Mouse (Mus musculus): ENCODE results near the gene Defb21. TPM values are rescaled to one million over a fixed set of nuclear protein-coding genes. Genes with fewer than 3 reads are reported as not detected.

Gene Defb21
- polyA plus RNA-seq (2015; fragmentation: Nextera tagmentation; extraction: Ambion mirVana): not detected in 2 replicates

- TF ChIP-seq CTCF (IDR thresholded peaks at IDR 0.05; ENCODE audit: low read depth): peak; percentile 59
- WGBS: 67% methylated on average over 11 of the region's 11 CpGs
- no peaks in the 10 kb centered on the region for H3K36me3 ChIP-seq (ENCODE audit: insufficient read depth, low read length)
- no peaks in the 10 kb centered on the region for H3K4me1 ChIP-seq (replicated peaks; ENCODE audit: insufficient read depth, low read length)
- H3K4me3 ChIP-seq (replicated peaks; ENCODE audit: low read depth, low read length): no peak within 1 kb of the TSS
- H3K27ac ChIP-seq: no peak within 1 kb of the TSS
- DNase-seq (ENCODE audit: low spot score): no peak
- no peaks in the 10 kb centered on the region for H3K27me3 ChIP-seq (ENCODE audit: insufficient read depth, low read length)
- no peak within 1 kb of the TSS for H3K4me2 ChIP-seq (ENCODE audit: low read length)
- ATAC-seq (replicated peaks; ENCODE audit: low FRiP score, low read depth): no peak
- no peak within 1 kb of the TSS for H3K9ac ChIP-seq (ENCODE audit: low read depth, low read length)
- no peaks in the 10 kb centered on the region for H3K9me3 ChIP-seq (replicated peaks; ENCODE audit: low read length)
Observed at GRCm38 (mm10) chr2:152572114-152572794, at the start of gene Defb21. Gene Defb21 (plus strand): TSS chr2:152572744.

GRCm38 (mm10) chr2:152539944-152540710 lies 32.4 kb upstream of the Defb21 start, which contains the start of gene Defb29:
Gene Defb29 (minus strand): TSS chr2:152540098.
- DNase-seq (ENCODE audit: low spot score) (peak; percentile 47), ATAC-seq (replicated peaks; ENCODE audit: low FRiP score, low read depth) (peak; percentile 64)
- 0 out of 2 replicates have a peak, but pooled peaks cover 9% of the 10 kb centered on the region for H3K4me1 ChIP-seq (replicated peaks; ENCODE audit: insufficient read depth, low read length)
- H3K36me3 ChIP-seq (ENCODE audit: insufficient read depth, low read length): no peaks in the 10 kb centered on the region
- H3K9ac ChIP-seq (ENCODE audit: low read depth, low read length): no peak within 1 kb of the TSS
- no peak within 1 kb of the TSS for H3K4me3 ChIP-seq (replicated peaks; ENCODE audit: low read depth, low read length)
- TF ChIP-seq CTCF (IDR thresholded peaks at IDR 0.05; ENCODE audit: low read depth): peak; percentile 65
- H3K27ac ChIP-seq: 0 out of 2 replicates have a peak within 1 kb of the TSS, but pooled peaks have one; percentile 19
- 22% methylated on average over 13 of the region's 13 CpGs for WGBS
- H3K27me3 ChIP-seq (ENCODE audit: insufficient read depth, low read length): no peaks in the 10 kb centered on the region
- no peaks in the 10 kb centered on the region for H3K9me3 ChIP-seq (replicated peaks; ENCODE audit: low read length)
- H3K4me2 ChIP-seq (ENCODE audit: low read length): no peak within 1 kb of the TSS

GRCm38 (mm10) chr2:152541979-152542378 lies 30.6 kb upstream of the Defb21 start:
- no peak for TF ChIP-seq CTCF (IDR thresholded peaks at IDR 0.05; ENCODE audit: low read depth)
- ATAC-seq (replicated peaks; ENCODE audit: low FRiP score, low read depth): no peak
- no peak overlapping the region for H3K9ac ChIP-seq (ENCODE audit: low read depth, low read length)
- WGBS: 85% methylated on average over 9 of the region's 9 CpGs
- no peak overlapping the region for H3K4me3 ChIP-seq (replicated peaks; ENCODE audit: low read depth, low read length)
- no peak for DNase-seq (ENCODE audit: low spot score)
- H3K4me1 ChIP-seq (replicated peaks; ENCODE audit: insufficient read depth, low read length): 0 out of 2 replicates have a peak, but pooled peaks cover 9% of the 10 kb centered on the region
- no peaks in the 10 kb centered on the region for H3K9me3 ChIP-seq (replicated peaks; ENCODE audit: low read length)
- no peaks in the 10 kb centered on the region for H3K36me3 ChIP-seq (ENCODE audit: insufficient read depth, low read length)
- no peak overlapping the region for H3K27ac ChIP-seq
- no peak overlapping the region for H3K4me2 ChIP-seq (ENCODE audit: low read length)
- H3K27me3 ChIP-seq (ENCODE audit: insufficient read depth, low read length): no peaks in the 10 kb centered on the region

- H3K27ac ChIP-seq: peak overlapping the region; percentile 31; the same call in 1 of the 2 replicates
- H3K4me3 ChIP-seq (replicated peaks; ENCODE audit: low read depth, low read length): no peak overlapping the region
- 74% methylated on average over 2 of the region's 2 CpGs for WGBS
- no peak for DNase-seq (ENCODE audit: low spot score)
- no peaks in the 10 kb centered on the region for H3K27me3 ChIP-seq (ENCODE audit: insufficient read depth, low read length)
- H3K9ac ChIP-seq (ENCODE audit: low read depth, low read length): no peak overlapping the region
- peak; percentile 46 for TF ChIP-seq CTCF (IDR thresholded peaks at IDR 0.05; ENCODE audit: low read depth)
- 0 out of 2 replicates have a peak, but pooled peaks cover 9% of the 10 kb centered on the region for H3K4me1 ChIP-seq (replicated peaks; ENCODE audit: insufficient read depth, low read length)
- H3K36me3 ChIP-seq (ENCODE audit: insufficient read depth, low read length): no peaks in the 10 kb centered on the region
- no peak for ATAC-seq (replicated peaks; ENCODE audit: low FRiP score, low read depth)
- no peak overlapping the region for H3K4me2 ChIP-seq (ENCODE audit: low read length)
- no peaks in the 10 kb centered on the region for H3K9me3 ChIP-seq (replicated peaks; ENCODE audit: low read length)
Observed at GRCm38 (mm10) chr2:152542897-152543296, 29.6 kb upstream of the Defb21 start.

- no peak for TF ChIP-seq CTCF (IDR thresholded peaks at IDR 0.05; ENCODE audit: low read depth)
- H3K9me3 ChIP-seq (replicated peaks; ENCODE audit: low read length): no peaks in the 10 kb centered on the region
- no peaks in the 10 kb centered on the region for H3K27me3 ChIP-seq (ENCODE audit: insufficient read depth, low read length)
- no peak overlapping the region for H3K4me3 ChIP-seq (replicated peaks; ENCODE audit: low read depth, low read length)
- H3K36me3 ChIP-seq (ENCODE audit: insufficient read depth, low read length): no peaks in the 10 kb centered on the region
- WGBS: 38% methylated on average over 4 of the region's 4 CpGs
- no peak overlapping the region for H3K9ac ChIP-seq (ENCODE audit: low read depth, low read length)
- H3K27ac ChIP-seq: peak overlapping the region; percentile 50; the same call in 1 of the 2 replicates
- no peak overlapping the region for H3K4me2 ChIP-seq (ENCODE audit: low read length)
- ATAC-seq (replicated peaks; ENCODE audit: low FRiP score, low read depth) (peak; percentile 41), DNase-seq (ENCODE audit: low spot score) (peak; percentile 36)
- 0 out of 2 replicates have a peak, but pooled peaks cover 9% of the 10 kb centered on the region for H3K4me1 ChIP-seq (replicated peaks; ENCODE audit: insufficient read depth, low read length)
Observed at GRCm38 (mm10) chr2:152543478-152543877, 29.1 kb upstream of the Defb21 start.

- DNase-seq (ENCODE audit: low spot score) (peak; percentile 93), ATAC-seq (replicated peaks; ENCODE audit: low FRiP score, low read depth) (peak; percentile 74)
- Histone ChIP-seq H3K4me3 (replicated peaks; ENCODE audit: low read depth, low read length) (no peak overlapping the region), H3K4me2 (ENCODE audit: low read length) (no peak overlapping the region), H3K27ac (no peak overlapping the region; the same call in 1 of the 2 replicates), H3K4me1 (replicated peaks; ENCODE audit: insufficient read depth, low read length) (0 out of 2 replicates have a peak, but pooled peaks cover 6% of the 10 kb centered on the region), H3K27me3 (ENCODE audit: insufficient read depth, low read length) (no peaks in the 10 kb centered on the region), H3K9ac (ENCODE audit: low read depth, low read length) (no peak overlapping the region), H3K9me3 (replicated peaks; ENCODE audit: low read length) (no peaks in the 10 kb centered on the region), H3K36me3 (ENCODE audit: insufficient read depth, low read length) (no peaks in the 10 kb centered on the region)
- peak; percentile 95 for TF ChIP-seq CTCF (IDR thresholded peaks at IDR 0.05; ENCODE audit: low read depth)
- WGBS: 10% methylated on average over 4 of the region's 4 CpGs
Observed at GRCm38 (mm10) chr2:152544691-152545090, 27.9 kb upstream of the Defb21 start.
